Mouse (Mus musculus): Measurements from ENCODE around the gene Lpp. TPM values are rescaled to one million over a fixed set of nuclear protein-coding genes. Genes with fewer than 3 reads are reported as not detected.

Gene Lpp
- polyA plus RNA-seq, 1 experiment: 18.7 TPM

DNA sequence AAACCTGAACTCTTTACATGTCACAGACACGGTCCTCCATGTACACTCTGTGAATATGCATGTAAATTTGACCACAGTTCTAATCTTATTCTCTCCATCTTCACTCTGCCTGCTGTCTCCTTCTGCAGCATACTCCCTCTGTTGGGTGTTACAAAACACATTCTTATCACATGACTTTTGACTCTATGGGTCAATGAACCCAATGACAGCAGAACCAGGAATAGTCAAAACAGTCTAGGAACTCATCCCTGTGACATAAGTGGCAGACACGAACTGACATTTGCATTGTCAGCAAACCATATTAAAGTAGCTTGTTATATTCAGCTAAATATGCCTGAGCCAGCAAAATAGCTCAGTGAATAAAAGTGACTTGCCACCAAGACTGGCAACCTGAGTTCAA lies 383.7 kb downstream of the Lpp start:
- DNase-seq: no peak
- peaks cover 3% of the 10 kb centered on the region for H3K4me1 ChIP-seq (ENCODE audit: control insufficient read depth, insufficient read depth, low read length)
- 82% methylated on average over 2 of the region's 2 CpGs for WGBS
- no peak overlapping the region for H3K4me3 ChIP-seq (replicated peaks; ENCODE audit: extremely low read depth, low read depth, low read length)
- TF ChIP-seq CTCF (IDR thresholded peaks at IDR 0.05; ENCODE audit: insufficient read depth, low read length) (no peak), POLR2A (IDR thresholded peaks at IDR 0.05; ENCODE audit: borderline replicate concordance, extremely low read depth, low read depth, low read length) (no peak)

DNA sequence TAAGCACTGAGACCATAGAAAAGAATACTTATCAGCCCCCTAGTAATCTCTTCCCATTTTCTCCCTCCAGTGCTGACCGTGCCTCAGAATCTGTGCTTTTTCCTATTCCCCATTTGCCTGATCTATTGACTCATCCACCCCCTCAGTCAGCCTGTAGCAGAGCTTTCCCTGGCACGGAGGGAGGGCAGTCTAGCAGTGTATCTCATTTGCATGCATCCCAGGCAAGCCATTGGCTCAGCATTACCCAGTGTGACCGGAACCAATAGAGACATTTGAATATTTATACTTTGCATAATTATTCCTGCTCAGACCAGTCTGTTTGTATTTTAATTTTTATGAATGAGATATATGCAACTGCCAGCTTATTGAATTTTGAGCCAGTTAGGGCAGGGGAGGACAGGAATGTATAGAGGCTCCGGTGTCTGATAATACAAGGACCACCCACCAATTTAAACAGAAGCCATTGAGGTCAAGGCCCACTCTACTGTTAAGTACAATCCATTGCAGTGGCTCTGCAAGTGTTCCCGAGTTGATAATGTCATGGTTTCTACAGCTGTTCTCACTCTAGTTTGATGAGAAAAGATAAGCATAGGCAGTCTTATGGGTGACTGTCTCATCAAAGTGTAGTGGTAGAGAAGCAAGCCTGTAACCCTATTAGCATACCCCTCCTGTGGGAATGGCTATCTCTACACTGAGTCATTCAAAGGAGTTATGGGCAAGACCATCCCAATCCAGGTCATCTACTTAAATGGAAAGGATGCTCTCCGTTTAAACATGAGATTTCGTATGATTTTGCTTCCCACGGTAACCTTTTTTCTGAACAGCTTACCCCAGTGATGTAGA lies 385.3 kb downstream of the Lpp start:
- DNase-seq: no peak
- no peak for TF ChIP-seq CTCF (IDR thresholded peaks at IDR 0.05; ENCODE audit: insufficient read depth, low read length)
- TF ChIP-seq POLR2A (IDR thresholded peaks at IDR 0.05; ENCODE audit: borderline replicate concordance, extremely low read depth, low read depth, low read length): no peak
- H3K4me1 ChIP-seq (ENCODE audit: control insufficient read depth, insufficient read depth, low read length): peaks cover 3% of the 10 kb centered on the region
- no peak overlapping the region for H3K4me3 ChIP-seq (replicated peaks; ENCODE audit: extremely low read depth, low read depth, low read length)
- 80% methylated on average over 8 of the region's 8 CpGs for WGBS

DNA sequence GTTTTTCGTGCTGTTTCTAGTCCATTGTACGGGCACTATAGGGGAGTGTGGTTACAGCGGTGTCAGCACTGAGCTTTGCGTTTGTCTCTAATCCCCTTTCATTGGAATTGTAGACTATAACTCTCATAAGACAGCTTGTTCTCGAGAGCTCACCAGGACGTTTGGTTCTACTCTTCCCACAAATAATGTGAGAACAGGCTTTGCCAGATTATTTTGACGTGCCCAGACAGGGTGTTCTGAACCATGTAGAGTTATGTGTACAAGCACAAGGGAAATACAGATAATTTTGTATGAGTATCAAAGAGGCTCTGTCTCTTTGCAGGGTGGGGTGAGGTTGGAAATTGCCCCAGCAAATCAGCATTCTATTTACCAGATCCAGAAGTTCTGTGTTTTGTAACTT lies 387.2 kb downstream of the Lpp start:
- DNase-seq: no peak
- TF ChIP-seq CTCF (IDR thresholded peaks at IDR 0.05; ENCODE audit: insufficient read depth, low read length): no peak
- no peak for TF ChIP-seq POLR2A (IDR thresholded peaks at IDR 0.05; ENCODE audit: borderline replicate concordance, extremely low read depth, low read depth, low read length)
- WGBS: 82% methylated on average over 7 of the region's 7 CpGs
- peaks cover 3% of the 10 kb centered on the region for H3K4me1 ChIP-seq (ENCODE audit: control insufficient read depth, insufficient read depth, low read length)
- H3K4me3 ChIP-seq (replicated peaks; ENCODE audit: extremely low read depth, low read depth, low read length): no peak overlapping the region

DNA sequence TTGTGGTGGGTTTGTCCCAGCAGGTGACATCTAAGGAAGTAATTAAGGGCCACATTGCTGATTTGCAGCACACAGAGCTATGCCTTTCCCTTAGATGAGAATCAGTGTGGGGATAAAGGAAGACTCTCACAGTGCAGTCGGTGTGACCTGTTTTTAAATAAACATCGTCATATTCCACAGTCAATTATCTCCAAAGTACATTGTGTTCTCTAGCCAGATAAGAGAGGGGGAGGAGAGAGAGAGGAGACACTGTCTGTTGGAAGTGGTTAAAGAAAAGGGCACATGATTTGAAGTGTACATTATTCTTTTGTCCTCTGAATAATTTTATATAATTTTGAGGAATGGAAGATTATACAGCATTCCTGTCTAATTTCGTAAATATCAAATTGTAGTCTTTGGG lies 388.6 kb downstream of the Lpp start:
- no peak overlapping the region for H3K4me3 ChIP-seq (replicated peaks; ENCODE audit: extremely low read depth, low read depth, low read length)
- WGBS: 58% methylated on average over 3 of the region's 3 CpGs
- TF ChIP-seq POLR2A (IDR thresholded peaks at IDR 0.05; ENCODE audit: borderline replicate concordance, extremely low read depth, low read depth, low read length) (no peak), CTCF (IDR thresholded peaks at IDR 0.05; ENCODE audit: insufficient read depth, low read length) (no peak)
- no peak for DNase-seq
- peaks cover 3% of the 10 kb centered on the region for H3K4me1 ChIP-seq (ENCODE audit: control insufficient read depth, insufficient read depth, low read length)

DNA sequence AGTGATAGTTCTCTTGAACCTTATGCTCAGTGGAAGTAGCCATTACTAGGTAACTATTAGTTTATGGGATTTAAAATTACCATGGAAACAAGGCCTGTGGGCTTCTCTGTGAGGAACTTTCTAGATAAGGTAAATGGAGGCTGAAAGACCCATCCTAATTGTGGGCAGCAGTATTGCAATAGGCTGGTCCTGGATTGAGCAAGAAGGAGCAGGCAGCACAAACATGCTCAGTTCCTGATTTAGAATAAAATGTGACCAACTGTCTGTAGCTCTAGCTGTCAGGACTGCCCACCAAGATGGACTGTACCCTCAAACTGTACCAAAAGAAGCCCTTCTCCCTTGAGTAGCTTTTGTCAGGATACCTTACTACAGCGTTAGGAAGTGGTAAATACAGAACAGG lies 392.3 kb downstream of the Lpp start:
- DNase-seq: no peak
- TF ChIP-seq CTCF (IDR thresholded peaks at IDR 0.05; ENCODE audit: insufficient read depth, low read length): no peak
- no peak for TF ChIP-seq POLR2A (IDR thresholded peaks at IDR 0.05; ENCODE audit: borderline replicate concordance, extremely low read depth, low read depth, low read length)
- 77% methylated on average over 1 of the region's 1 CpGs for WGBS
- peaks cover 3% of the 10 kb centered on the region for H3K4me1 ChIP-seq (ENCODE audit: control insufficient read depth, insufficient read depth, low read length)
- no peak overlapping the region for H3K4me3 ChIP-seq (replicated peaks; ENCODE audit: extremely low read depth, low read depth, low read length)

DNA sequence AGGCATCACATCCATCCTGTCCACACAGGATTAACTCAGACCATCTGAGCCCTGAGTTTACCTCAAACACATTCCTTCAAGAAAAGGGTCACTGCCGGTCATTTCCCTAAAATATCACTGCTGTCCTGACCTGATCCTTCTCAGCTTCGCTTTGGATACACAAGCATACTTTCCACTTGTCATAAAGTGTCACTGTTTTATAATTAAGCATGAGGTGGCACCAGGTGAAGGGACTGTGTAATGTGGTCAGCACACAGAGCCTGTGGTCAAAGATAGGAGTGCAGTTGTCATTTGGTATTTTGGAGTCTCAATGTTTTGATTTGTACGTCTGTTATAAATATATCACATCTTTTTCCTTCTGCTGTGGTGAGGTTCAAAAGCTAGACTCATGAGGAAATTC lies 395.7 kb downstream of the Lpp start:
- DNase-seq: no peak
- no peak overlapping the region for H3K4me3 ChIP-seq (replicated peaks; ENCODE audit: extremely low read depth, low read depth, low read length)
- WGBS: 70% methylated on average over 3 of the region's 3 CpGs
- H3K4me1 ChIP-seq (ENCODE audit: control insufficient read depth, insufficient read depth, low read length): no peaks in the 10 kb centered on the region; the same call in 1 of the 2 replicates
- TF ChIP-seq CTCF (IDR thresholded peaks at IDR 0.05; ENCODE audit: insufficient read depth, low read length) (no peak), POLR2A (IDR thresholded peaks at IDR 0.05; ENCODE audit: borderline replicate concordance, extremely low read depth, low read depth, low read length) (no peak)

DNA sequence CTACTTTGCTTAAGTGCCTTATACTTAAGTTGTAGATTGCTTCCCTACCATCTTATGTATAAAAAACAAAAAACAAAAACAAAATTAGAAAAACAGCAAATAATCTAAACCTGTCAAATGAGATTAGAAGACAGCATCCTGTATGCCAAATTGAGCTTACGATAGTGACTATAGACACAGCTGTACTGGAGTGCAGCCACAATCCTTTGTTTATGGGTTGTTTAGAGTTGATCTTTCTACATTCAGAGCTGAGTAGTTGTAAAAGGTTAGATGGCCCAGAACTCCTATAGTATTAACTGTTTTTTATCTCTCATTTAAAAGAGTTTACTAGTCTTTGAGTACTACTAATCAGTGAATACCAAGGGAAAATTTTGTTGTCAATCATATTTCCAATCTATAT lies 398.1 kb downstream of the Lpp start:
- Histone ChIP-seq H3K4me1 (ENCODE audit: control insufficient read depth, insufficient read depth, low read length) (no peaks in the 10 kb centered on the region; the same call in 1 of the 2 replicates), H3K4me3 (replicated peaks; ENCODE audit: extremely low read depth, low read depth, low read length) (no peak overlapping the region)
- TF ChIP-seq CTCF (IDR thresholded peaks at IDR 0.05; ENCODE audit: insufficient read depth, low read length) (no peak), POLR2A (IDR thresholded peaks at IDR 0.05; ENCODE audit: borderline replicate concordance, extremely low read depth, low read depth, low read length) (no peak)
- 79% methylated on average over 1 of the region's 1 CpGs for WGBS
- no peak for DNase-seq

DNA sequence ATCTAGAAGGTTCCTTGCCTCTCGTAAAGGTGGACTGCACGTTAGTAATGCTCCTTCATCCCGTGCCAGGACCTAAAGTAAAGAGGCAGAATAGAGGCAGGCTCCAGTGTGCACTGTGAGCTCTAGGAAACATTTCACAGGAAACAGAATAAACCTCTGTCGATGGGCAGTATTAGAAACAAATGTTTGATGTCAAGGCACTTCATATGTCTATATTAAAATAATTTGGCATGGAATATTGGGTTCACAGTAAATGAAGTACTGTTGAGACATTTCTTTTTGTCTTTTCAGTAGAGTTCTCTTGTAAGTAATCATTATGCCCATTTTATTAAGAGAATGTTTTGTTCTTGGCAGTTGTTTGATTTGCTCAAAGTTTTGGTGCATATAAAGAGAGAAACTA lies 398.7 kb downstream of the Lpp start:
- TF ChIP-seq POLR2A (IDR thresholded peaks at IDR 0.05; ENCODE audit: borderline replicate concordance, extremely low read depth, low read depth, low read length) (no peak), CTCF (IDR thresholded peaks at IDR 0.05; ENCODE audit: insufficient read depth, low read length) (no peak)
- 77% methylated on average over 4 of the region's 4 CpGs for WGBS
- Histone ChIP-seq H3K4me3 (replicated peaks; ENCODE audit: extremely low read depth, low read depth, low read length) (no peak overlapping the region), H3K4me1 (ENCODE audit: control insufficient read depth, insufficient read depth, low read length) (no peaks in the 10 kb centered on the region; the same call in 1 of the 2 replicates)
- DNase-seq: no peak

DNA sequence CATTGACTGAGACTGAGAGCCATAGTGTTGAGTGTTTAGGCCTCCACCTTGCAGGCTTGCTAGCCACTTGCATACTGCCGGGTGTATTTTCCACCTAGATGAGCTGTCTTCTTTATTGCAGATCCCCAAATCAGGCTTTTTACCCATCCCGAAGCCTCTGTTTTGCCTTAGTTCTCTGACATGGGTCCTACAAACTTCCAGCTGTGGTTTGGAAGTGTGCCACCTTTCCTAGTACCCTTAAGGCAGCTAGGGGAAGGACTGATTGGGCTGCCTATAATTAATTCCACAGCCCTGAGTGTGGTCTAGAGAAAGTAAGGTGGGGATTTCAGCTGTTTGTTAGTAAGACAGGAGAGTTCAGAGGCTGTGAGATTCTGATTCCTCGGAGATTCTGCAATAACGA lies 399.5 kb downstream of the Lpp start:
- TF ChIP-seq POLR2A (IDR thresholded peaks at IDR 0.05; ENCODE audit: borderline replicate concordance, extremely low read depth, low read depth, low read length): no peak
- TF ChIP-seq CTCF (IDR thresholded peaks at IDR 0.05; ENCODE audit: insufficient read depth, low read length): no peak
- WGBS: 90% methylated on average over 4 of the region's 4 CpGs
- H3K4me1 ChIP-seq (ENCODE audit: control insufficient read depth, insufficient read depth, low read length): no peaks in the 10 kb centered on the region; the same call in 1 of the 2 replicates

DNA sequence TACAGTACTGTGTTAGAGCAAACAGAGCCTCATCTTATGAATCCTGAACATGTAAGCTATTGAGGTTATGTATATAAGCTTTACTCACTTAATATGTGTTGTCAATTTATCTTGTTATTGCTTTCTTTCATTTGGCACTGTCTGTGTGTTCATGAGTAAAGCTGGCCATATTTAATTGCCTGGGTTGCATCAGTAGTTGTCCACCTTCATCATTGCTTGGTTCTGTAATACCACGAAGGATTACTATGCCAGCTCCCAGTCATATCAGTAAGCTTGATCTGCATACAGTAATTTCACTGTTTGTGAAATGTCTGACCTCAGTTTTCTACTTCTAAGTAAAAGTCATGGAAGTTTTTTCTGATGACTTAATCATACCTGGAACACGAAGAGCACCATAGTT lies 401.4 kb downstream of the Lpp start:
- no peak for TF ChIP-seq POLR2A (IDR thresholded peaks at IDR 0.05; ENCODE audit: borderline replicate concordance, extremely low read depth, low read depth, low read length)
- TF ChIP-seq CTCF (IDR thresholded peaks at IDR 0.05; ENCODE audit: insufficient read depth, low read length): no peak
- H3K4me1 ChIP-seq (ENCODE audit: control insufficient read depth, insufficient read depth, low read length): no peaks in the 10 kb centered on the region; the same call in 1 of the 2 replicates
- WGBS: 76% methylated on average over 2 of the region's 2 CpGs
- no peak overlapping the region for H3K4me3 ChIP-seq (replicated peaks; ENCODE audit: extremely low read depth, low read depth, low read length)
- no peak for DNase-seq

More for the DNA sequence above, 399.5 kb downstream of the Lpp start:
- H3K4me3 ChIP-seq (replicated peaks; ENCODE audit: extremely low read depth, low read depth, low read length): no peak overlapping the region
- DNase-seq: no peak

Data from lung, adult 2 months (tissue).